Mouse (Mus musculus) stomach, embryonic 14.5 days (tissue): ENCODE data around the gene Homez. TPM values are rescaled to one million over a fixed set of nuclear protein-coding genes. Genes with fewer than 3 reads are reported as not detected.

ENCODE experiments used
- polyA plus RNA-seq: library from polyadenylated mRNA; unstranded; fragments of >200 nt; fragmentation: Nextera tagmentation; extraction: Ambion mirVana; gene quantifications from 2 replicates; pipeline ENCODE4 v1.2.1, GENCODE M21; 2014

The Homez gene
- polyA plus RNA-seq, 1 experiment from 2014 or later = 9.2 TPM

Other genes starting within 250 kb of the Homez start
- 0.06 TPM in 1 of 2 replicates, not detected in the other for gene Psmb11, start 249.5 kb downstream of the Homez start, polyA plus RNA-seq
- gene Gm17606, start 230.0 kb downstream of the Homez start, polyA plus RNA-seq = not detected in 2 replicates
- 4.5 and 5.1 TPM in 2 replicates for gene Cdh24, start 229.6 kb downstream of the Homez start, polyA plus RNA-seq
- 82.9 and 88.9 TPM in 2 replicates for gene 1700123O20Rik, start 184.7 kb downstream of the Homez start, polyA plus RNA-seq
- gene Acin1, start 184.0 kb downstream of the Homez start, polyA plus RNA-seq = 145 and 147 TPM in 2 replicates
- 0.17 and 0.24 TPM in 2 replicates for gene Gm29776, start 172.1 kb downstream of the Homez start, polyA plus RNA-seq
- 0.69 TPM in 1 of 2 replicates, not detected in the other for gene Cebpe, start 158.8 kb downstream of the Homez start, polyA plus RNA-seq
- 5.4 and 5.8 TPM in 2 replicates for gene Slc7a8, start 89.0 kb downstream of the Homez start, polyA plus RNA-seq
- not detected in 2 replicates for gene Rnf212b, start 56.8 kb downstream of the Homez start, polyA plus RNA-seq
- gene Ppp1r3e, start 6.6 kb upstream of the Homez start, polyA plus RNA-seq = 2.8 and 2.9 TPM in 2 replicates
- 6.1 and 6.2 TPM in 2 replicates for gene Bcl2l2, start 12.4 kb upstream of the Homez start, polyA plus RNA-seq
- not detected in 2 replicates for gene Gm20521, start 12.5 kb upstream of the Homez start, polyA plus RNA-seq
- gene Pabpn1, start 21.5 kb upstream of the Homez start, polyA plus RNA-seq = 136 and 152 TPM in 2 replicates
- 44.9 and 51.3 TPM in 2 replicates for gene Slc22a17, start 42.2 kb upstream of the Homez start, polyA plus RNA-seq
- gene Efs, start 55.2 kb upstream of the Homez start, polyA plus RNA-seq = 40.1 and 41.0 TPM in 2 replicates
- 0.32 TPM in 1 of 2 replicates, not detected in the other for gene Il25, start 61.7 kb upstream of the Homez start, polyA plus RNA-seq
- 7.1 and 8.5 TPM in 2 replicates for gene Cmtm5, start 65.3 kb upstream of the Homez start, polyA plus RNA-seq
- gene Myh6, start 96.0 kb upstream of the Homez start, polyA plus RNA-seq = 0.75 and 1.00 TPM in 2 replicates
- not detected in 2 replicates for gene Gm17428, start 106.0 kb upstream of the Homez start, polyA plus RNA-seq
- gene Myh7, start 123.7 kb upstream of the Homez start, polyA plus RNA-seq = 5.9 and 7.7 TPM in 2 replicates
- 66.4 and 75.7 TPM in 2 replicates for gene Ngdn, start 144.5 kb upstream of the Homez start, polyA plus RNA-seq
- gene Zfhx2, start 221.4 kb upstream of the Homez start, polyA plus RNA-seq = 6.0 and 6.6 TPM in 2 replicates
- gene Thtpa, start 223.8 kb upstream of the Homez start, polyA plus RNA-seq = 19.8 and 25.0 TPM in 2 replicates
- 28.7 and 30.8 TPM in 2 replicates for gene Ap1g2, start 235.6 kb upstream of the Homez start, polyA plus RNA-seq
- 2.6 and 2.7 TPM in 2 replicates for gene Jph4, start 246.0 kb upstream of the Homez start, polyA plus RNA-seq